29 mouse cellular contexts compared by ENCODE assay signal in genomic region chr4:43604099-43604498, GRCm38 (mm10). TPM values are rescaled to one million over a fixed set of nuclear protein-coding genes. Genes with fewer than 3 reads are reported as not detected.
DNase-seq lines count a peak whose midpoint lies in the region; ATAC-seq and TF ChIP-seq lines count a peak whose summit lies in the region.
"Had no signal": no experiment of that assay in that cellular context is flagged by ENCODE, and none has a peak within 500 bp of the region (broad histone marks: within the 10 kb centered on the region; RNA-seq: fewer than 3 reads in every experiment).

No protein-coding gene starts in this region.

- TF ChIP-seq POLR2A in CH12.LX (IDR thresholded peaks at IDR 0.05; ENCODE audit: low read depth, low read length) = no peak

- dilution Hi-C loops in CH12.LX (cut with MboI; ENCODE audit: extremely low pct_ligation_motif_present, extremely low pct_unique_long_range_greater_than_20kb, low sequenced_read_pairs) = no loop called here

- in situ Hi-C loops in CH12.LX (cut with MboI; ENCODE audit: low pct_ligation_motif_present, low pct_unique_long_range_greater_than_20kb, low sequenced_read_pairs) = no loop called here

- H3K27me3 ChIP-seq in forebrain, embryonic 10.5 days (ENCODE audit: poor library complexity, severe bottlenecking) = no peaks in the 10 kb centered on the region
- no peaks in the 10 kb centered on the region for H3K27me3 ChIP-seq in forebrain, embryonic 14.5 days (replicated peaks; ENCODE audit: control insufficient read depth, insufficient read depth, low read length)
- H3K27me3 ChIP-seq in CH12.LX (replicated peaks) = peaks cover 32% of the 10 kb centered on the region
- no peaks in the 10 kb centered on the region for H3K27me3 ChIP-seq in liver, embryonic 13.5 days
- H3K27me3 ChIP-seq in liver, embryonic 16.5 days (ENCODE audit: control insufficient read depth, insufficient read depth, low read depth, low read length) = no peaks in the 10 kb centered on the region
- H3K27me3 ChIP-seq: embryonic facial prominence, embryonic 13.5 days; forebrain, embryonic 13.5 days; heart, embryonic 13.5 days had no signal

- H3K4me1 ChIP-seq in forebrain, embryonic 10.5 days = no peaks in the 10 kb centered on the region
- no peaks in the 10 kb centered on the region for H3K4me1 ChIP-seq in forebrain, embryonic 14.5 days (ENCODE audit: control insufficient read depth, insufficient read depth, low read length)
- no peaks in the 10 kb centered on the region for H3K4me1 ChIP-seq in CH12.LX (ENCODE audit: control insufficient read depth in 1 of 2, insufficient read depth in 2 of 2)
- peaks cover 76% of the 10 kb centered on the region for H3K4me1 ChIP-seq in liver, embryonic 13.5 days (replicated peaks)
- H3K4me1 ChIP-seq in liver, embryonic 16.5 days (ENCODE audit: control insufficient read depth, low read depth, low read length) = peaks cover 43% of the 10 kb centered on the region
- H3K4me1 ChIP-seq: embryonic facial prominence, embryonic 10.5 days; embryonic facial prominence, embryonic 13.5 days; forebrain, embryonic 13.5 days had no signal

- no peak overlapping the region for H3K4me2 ChIP-seq in forebrain, embryonic 14.5 days (ENCODE audit: low read length)
- no peak overlapping the region for H3K4me2 ChIP-seq in CH12.LX (ENCODE audit: insufficient read depth, low read depth, poor library complexity, severe bottlenecking)
- no peak overlapping the region; the same call in 1 of the 2 replicates for H3K4me2 ChIP-seq in liver, embryonic 13.5 days
- H3K4me2 ChIP-seq in liver, embryonic 16.5 days (ENCODE audit: low read depth, low read length) = no peak overlapping the region; the same call in 1 of the 2 replicates
- H3K4me2 ChIP-seq: embryonic facial prominence, embryonic 13.5 days; forebrain, embryonic 13.5 days; hindbrain, embryonic 14.5 days had no signal

- no peak for TF ChIP-seq CTCF in CH12.LX (conservative IDR thresholded peaks at IDR 0.05 in 1 of 2, IDR thresholded peaks at IDR 0.05 in 1 of 2; ENCODE audit: low read depth in 2 of 2, low read length in 2 of 2)

- H3K79me2 ChIP-seq in CH12.LX (replicated peaks; ENCODE audit: control insufficient read depth, extremely low read depth, insufficient read depth, poor library complexity, severe bottlenecking) = no peaks in the 10 kb centered on the region

- TF ChIP-seq RAD21 in CH12.LX (IDR thresholded peaks at IDR 0.05; ENCODE audit: low read depth, low read length) = no peak

- no peak for ATAC-seq in forebrain, embryonic 14.5 days
- ATAC-seq in liver, embryonic 13.5 days (ENCODE audit: low read depth) = no peak
- no peak for ATAC-seq in liver, embryonic 16.5 days (ENCODE audit: low read depth)
- ATAC-seq: forebrain, embryonic 13.5 days; forebrain, postnatal 0 days; hindbrain, postnatal 0 days had no signal

- no peaks in the 10 kb centered on the region for H3K9me3 ChIP-seq in forebrain, embryonic 10.5 days
- no peaks in the 10 kb centered on the region for H3K9me3 ChIP-seq in forebrain, embryonic 14.5 days (replicated peaks; ENCODE audit: control insufficient read depth, low read length)
- no peaks in the 10 kb centered on the region for H3K9me3 ChIP-seq in CH12.LX (replicated peaks; ENCODE audit: low read length)
- H3K9me3 ChIP-seq in liver, embryonic 13.5 days (replicated peaks) = no peaks in the 10 kb centered on the region
- no peaks in the 10 kb centered on the region for H3K9me3 ChIP-seq in liver, embryonic 16.5 days (replicated peaks; ENCODE audit: control insufficient read depth, low read length)
- H3K9me3 ChIP-seq: embryonic facial prominence, embryonic 10.5 days; embryonic facial prominence, embryonic 13.5 days; forebrain, embryonic 13.5 days; G1E; heart, embryonic 13.5 days had no signal

- peak; percentile 2 for DNase-seq in forebrain, embryonic 10.5 days (ENCODE audit: extremely low spot score, low spot score)
- no peak for DNase-seq in forebrain, embryonic 14.5 days (ENCODE audit: low spot score)
- DNase-seq in CH12.LX (ENCODE audit: extremely low read depth) = no peak
- no peak for DNase-seq in liver, embryonic 13.5 days
- no peak for DNase-seq in ovary, postnatal 36 days (ENCODE audit: low spot score)
- DNase-seq in kidney, postnatal 36 days = no peak
- no peak for DNase-seq in cerebellum, postnatal 25 days
- DNase-seq: adrenal gland, adult 2 months; adrenal gland, postnatal 14 days; cerebellum, adult 11 months; cerebellum, adult 2 months; cerebellum, adult 9-11 months; cerebellum, postnatal 36 days; embryo, embryonic 11 days; forebrain, postnatal 0 days; gastrocnemius, postnatal 25 days; heart, adult 18-20 months; heart, postnatal 14 days; heart, postnatal 4 days had no signal

- H3K27ac ChIP-seq in forebrain, embryonic 10.5 days = no peak overlapping the region
- H3K27ac ChIP-seq in forebrain, embryonic 14.5 days (ENCODE audit: low read depth, low read length) = no peak overlapping the region
- H3K27ac ChIP-seq in CH12.LX (ENCODE audit: insufficient read depth, low read depth) = no peak overlapping the region
- peak overlapping the region; percentile 92 for H3K27ac ChIP-seq in liver, embryonic 13.5 days
- H3K27ac ChIP-seq in liver, embryonic 16.5 days (ENCODE audit: low read length) = peak overlapping the region; percentile 67
- H3K27ac ChIP-seq: embryonic facial prominence, embryonic 10.5 days; embryonic facial prominence, embryonic 13.5 days; forebrain, embryonic 13.5 days; heart, embryonic 13.5 days; hindbrain, embryonic 14.5 days; hindbrain, postnatal 0 days had no signal

- WGBS in forebrain, embryonic 10.5 days = 73% methylated on average over 3 of the region's 3 CpGs
- WGBS in forebrain, embryonic 14.5 days = 77% methylated on average over 3 of the region's 3 CpGs
- WGBS in liver, embryonic 13.5 days (ENCODE audit: insufficient replicate concordance) = 55% methylated on average over 3 of the region's 3 CpGs
- WGBS in liver, embryonic 16.5 days (ENCODE audit: insufficient replicate concordance) = 56% methylated on average over 3 of the region's 3 CpGs

- H3K4me3 ChIP-seq in forebrain, embryonic 10.5 days = no peak overlapping the region
- H3K4me3 ChIP-seq in forebrain, embryonic 14.5 days (ENCODE audit: low read depth, low read length) = no peak overlapping the region
- H3K4me3 ChIP-seq in CH12.LX (replicated peaks in 1 of 3; ENCODE audit: low read depth in 2 of 3, low read length in 2 of 3, poor library complexity in 1 of 3) = no peak overlapping the region
- no peak overlapping the region for H3K4me3 ChIP-seq in liver, embryonic 13.5 days (replicated peaks)
- no peak overlapping the region for H3K4me3 ChIP-seq in liver, embryonic 16.5 days (ENCODE audit: low read depth, low read length)
- H3K4me3 ChIP-seq: embryonic facial prominence, embryonic 10.5 days; embryonic facial prominence, embryonic 13.5 days; forebrain, embryonic 13.5 days; heart, embryonic 13.5 days had no signal

- H3K36me3 ChIP-seq in forebrain, embryonic 10.5 days (replicated peaks) = no peaks in the 10 kb centered on the region
- H3K36me3 ChIP-seq in forebrain, embryonic 14.5 days (ENCODE audit: control insufficient read depth, insufficient read depth, low read length) = no peaks in the 10 kb centered on the region
- H3K36me3 ChIP-seq in CH12.LX (replicated peaks in 1 of 2; ENCODE audit: control insufficient read depth in 1 of 2, insufficient read depth in 1 of 2, low read length in 1 of 2) = no peaks in the 10 kb centered on the region
- no peaks in the 10 kb centered on the region for H3K36me3 ChIP-seq in liver, embryonic 13.5 days
- no peaks in the 10 kb centered on the region for H3K36me3 ChIP-seq in liver, embryonic 16.5 days (ENCODE audit: control insufficient read depth, insufficient read depth)
- H3K36me3 ChIP-seq: embryonic facial prominence, embryonic 10.5 days; embryonic facial prominence, embryonic 13.5 days; G1E; heart, embryonic 13.5 days had no signal

- TF ChIP-seq EP300 in CH12.LX (IDR thresholded peaks at IDR 0.05; ENCODE audit: low read length) = no peak

- H3K9ac ChIP-seq in forebrain, embryonic 14.5 days (ENCODE audit: low read length) = no peak overlapping the region
- no peak overlapping the region for H3K9ac ChIP-seq in CH12.LX (ENCODE audit: insufficient read depth, low read depth)
- no peak overlapping the region for H3K9ac ChIP-seq in liver, embryonic 13.5 days
- no peak overlapping the region; the same call in 1 of the 2 replicates for H3K9ac ChIP-seq in liver, embryonic 16.5 days (ENCODE audit: low read depth, low read length)
- H3K9ac ChIP-seq: embryonic facial prominence, embryonic 13.5 days; forebrain, embryonic 13.5 days; forebrain, postnatal 0 days; heart, embryonic 13.5 days; hindbrain, embryonic 14.5 days had no signal

RNA-seq across cellular contexts. Expression of gene Msmp, which starts 19.8 kb away (rescaled TPM):
- polyA plus RNA-seq in forebrain, embryonic 10.5 days (2016; fragmentation: Nextera tagmentation; extraction: Ambion mirVana) = 0.97 TPM in 1 of 2 replicates, not detected in the other
- polyA plus RNA-seq in forebrain, embryonic 14.5 days (2014; fragmentation: Nextera tagmentation; extraction: Ambion mirVana) = 0.37 TPM in 1 of 2 replicates, not detected in the other
- total RNA-seq in CH12.LX (2012; rRNA removed) (0.46 and 0.72 TPM in 2 replicates), CH12.LX (2014; rRNA removed) (not detected in 2 replicates)
- polyA plus RNA-seq in CH12.LX (2012; ENCODE audit: insufficient read length, low read depth) = 5.9 and 6.3 TPM in 2 replicates
- polyA plus RNA-seq in liver, embryonic 13.5 days (2015; fragmentation: Nextera tagmentation; extraction: Ambion mirVana) = 0.60 TPM in 1 of 2 replicates, not detected in the other
- 0.25 TPM in 1 of 2 replicates, not detected in the other for polyA plus RNA-seq in liver, embryonic 16.5 days (2015; fragmentation: Nextera tagmentation; extraction: Ambion mirVana)
- total RNA-seq: forebrain, postnatal 0 days; G1E; gastrocnemius, adult 8-10 months; heart, postnatal 14 days; hindbrain, postnatal 0 days had no signal
- polyA plus RNA-seq: cerebellum, adult 2 months; erythroblast, embryonic 14.5 days; G1E had no signal

RNA-seq across cellular contexts. Expression of gene Gba2, which starts 25.4 kb away (rescaled TPM):
- 24.3 and 26.4 TPM in 2 replicates for polyA plus RNA-seq in forebrain, embryonic 10.5 days (2016; fragmentation: Nextera tagmentation; extraction: Ambion mirVana)
- 39.2 and 42.3 TPM in 2 replicates for polyA plus RNA-seq in forebrain, embryonic 14.5 days (2014; fragmentation: Nextera tagmentation; extraction: Ambion mirVana)
- 3.6 and 4.1 TPM in 2 replicates for total RNA-seq in CH12.LX (2012; rRNA removed)
- 3.2 TPM in 2 replicates for total RNA-seq in CH12.LX (2014; rRNA removed)
- polyA plus RNA-seq in CH12.LX (2012; ENCODE audit: insufficient read length, low read depth) = 8.7 and 11.2 TPM in 2 replicates
- polyA plus RNA-seq in liver, embryonic 13.5 days (2015; fragmentation: Nextera tagmentation; extraction: Ambion mirVana) = 16.5 and 18.1 TPM in 2 replicates
- polyA plus RNA-seq in liver, embryonic 16.5 days (2015; fragmentation: Nextera tagmentation; extraction: Ambion mirVana) = 17.7 and 18.7 TPM in 2 replicates

RNA-seq across cellular contexts. Expression of gene Rgp1, which starts 25.6 kb away (rescaled TPM):
- 15.3 and 24.2 TPM in 2 replicates for polyA plus RNA-seq in forebrain, embryonic 10.5 days (2016; fragmentation: Nextera tagmentation; extraction: Ambion mirVana)
- polyA plus RNA-seq in forebrain, embryonic 14.5 days (2014; fragmentation: Nextera tagmentation; extraction: Ambion mirVana) = 10.4 and 22.2 TPM in 2 replicates
- total RNA-seq in CH12.LX (2012; rRNA removed) = 16.6 and 22.0 TPM in 2 replicates
- total RNA-seq in CH12.LX (2014; rRNA removed) = 5.4 and 10.1 TPM in 2 replicates
- polyA plus RNA-seq in CH12.LX (2012; ENCODE audit: insufficient read length, low read depth) = 32.7 and 37.0 TPM in 2 replicates
- polyA plus RNA-seq in liver, embryonic 13.5 days (2015; fragmentation: Nextera tagmentation; extraction: Ambion mirVana) = 13.8 and 15.1 TPM in 2 replicates
- polyA plus RNA-seq in liver, embryonic 16.5 days (2015; fragmentation: Nextera tagmentation; extraction: Ambion mirVana) = 15.6 and 16.7 TPM in 2 replicates

RNA-seq across cellular contexts. Expression of gene Npr2, which starts 27.6 kb away (rescaled TPM):
- 5.4 and 6.2 TPM in 2 replicates for polyA plus RNA-seq in forebrain, embryonic 10.5 days (2016; fragmentation: Nextera tagmentation; extraction: Ambion mirVana)
- 10.7 and 11.2 TPM in 2 replicates for polyA plus RNA-seq in forebrain, embryonic 14.5 days (2014; fragmentation: Nextera tagmentation; extraction: Ambion mirVana)
- total RNA-seq in CH12.LX (2012; rRNA removed) (0.04 and 0.38 TPM in 2 replicates), CH12.LX (2014; rRNA removed) (not detected in 2 replicates)
- 0.23 and 0.49 TPM in 2 replicates for polyA plus RNA-seq in CH12.LX (2012; ENCODE audit: insufficient read length, low read depth)
- 0.80 and 0.89 TPM in 2 replicates for polyA plus RNA-seq in liver, embryonic 13.5 days (2015; fragmentation: Nextera tagmentation; extraction: Ambion mirVana)
- 0.49 and 0.91 TPM in 2 replicates for polyA plus RNA-seq in liver, embryonic 16.5 days (2015; fragmentation: Nextera tagmentation; extraction: Ambion mirVana)

RNA-seq across cellular contexts. Expression of gene Tln1, which starts 41.6 kb away (rescaled TPM):
- 42.5 and 43.0 TPM in 2 replicates for polyA plus RNA-seq in forebrain, embryonic 10.5 days (2016; fragmentation: Nextera tagmentation; extraction: Ambion mirVana)
- 50.1 and 50.4 TPM in 2 replicates for polyA plus RNA-seq in forebrain, embryonic 14.5 days (2014; fragmentation: Nextera tagmentation; extraction: Ambion mirVana)
- total RNA-seq in CH12.LX (2012; rRNA removed) (59.3 and 60.4 TPM in 2 replicates), CH12.LX (2014; rRNA removed) (22.3 and 22.7 TPM in 2 replicates)
- polyA plus RNA-seq in CH12.LX (2012; ENCODE audit: insufficient read length, low read depth) = 50.1 and 69.2 TPM in 2 replicates
- polyA plus RNA-seq in liver, embryonic 13.5 days (2015; fragmentation: Nextera tagmentation; extraction: Ambion mirVana) = 38.6 and 42.4 TPM in 2 replicates
- 38.2 and 40.2 TPM in 2 replicates for polyA plus RNA-seq in liver, embryonic 16.5 days (2015; fragmentation: Nextera tagmentation; extraction: Ambion mirVana)

Comparison
In these comparisons a context has a peak if more than half of its experiments do, and no peak if none do; other contexts are left out.
1. H3K27ac ChIP-seq: peak in liver, embryonic 13.5 days (single experiment) and liver, embryonic 16.5 days (single experiment); none in forebrain, embryonic 10.5 days (single experiment), forebrain, embryonic 14.5 days (single experiment) and CH12.LX (single experiment).